Mouse (Mus musculus) intestine, embryonic 16.5 days (tissue): ENCODE data around the gene Hist1h2bf. TPM values are rescaled to one million over a fixed set of nuclear protein-coding genes. Genes with fewer than 3 reads are reported as not detected.

Source experiments
- ATAC-seq: fragments of 200-750 bp; cut with Nextera tagmentation; 2 replicates; pipeline ENCODE4 v1.8.0; 2017; ENCODE audit warnings: moderate TSS enrichment, moderate library complexity
- H3K27ac ChIP-seq: fragments of 300-500 bp; sonication (generic); 2 replicates; pipeline ENCODE4 v1.5.1; 2014; ENCODE audit warnings: mild to moderate bottlenecking, low read length
- H3K27me3 ChIP-seq: fragments of 300-500 bp; sonication (generic); replicated peaks from 2 replicates; pipeline ENCODE4 v1.6.1; 2014; ENCODE audit warnings: low read length, control low read depth, mixed read lengths; ENCODE audit not compliant: control insufficient read depth, insufficient read depth
- H3K36me3 ChIP-seq: fragments of 300-500 bp; sonication (generic); 2 replicates; pipeline ENCODE4 v1.6.1; 2014; ENCODE audit warnings: low read length, control low read depth; ENCODE audit not compliant: control insufficient read depth, insufficient read depth
- H3K4me1 ChIP-seq: fragments of 300-500 bp; sonication (generic); 2 replicates; pipeline ENCODE4 v1.6.1; 2014; ENCODE audit warnings: low read length, control low read depth, mixed read lengths; ENCODE audit not compliant: control insufficient read depth, insufficient read depth
- H3K4me2 ChIP-seq: fragments of 300-500 bp; sonication (generic); 2 replicates; pipeline ENCODE4 v1.6.1; 2014; ENCODE audit warnings: low read depth, low read length, control low read depth
- H3K4me3 ChIP-seq: fragments of 300-500 bp; sonication (generic); 2 replicates; pipeline ENCODE4 v1.5.1; 2014; ENCODE audit warnings: mild to moderate bottlenecking, low read length
- H3K9ac ChIP-seq: fragments of 300-500 bp; sonication (generic); 2 replicates; pipeline ENCODE4 v1.6.1; 2014; ENCODE audit warnings: low read depth, low read length
- H3K9me3 ChIP-seq: fragments of 300-500 bp; sonication (generic); 2 replicates; pipeline ENCODE4 v1.6.1; 2016; ENCODE audit warnings: low read length, control low read depth; ENCODE audit not compliant: control insufficient read depth
- WGBS: fragments of 180-500 bp; shearing (Covaris S2); extraction: QIAGEN DNeasy Blood & Tissue Kit; methylation state at CpG from one replicate; pipeline ENCODE4 v1.1.7; 2014; 5-methylcytosine and 5-hydroxymethylcytosine counted together
- polyA plus RNA-seq: library from polyadenylated mRNA; unstranded; fragments of >200 nt; fragmentation: Nextera tagmentation; extraction: Ambion mirVana; gene quantifications from 2 replicates; pipeline ENCODE4 v1.2.1, GENCODE M21; 2015

Hist1h2bf gene
- polyA plus RNA-seq, 1 experiment from 2014 or later, result 2.1 TPM

- H3K9me3 ChIP-seq, result no peaks in the 10 kb centered on the region
- H3K27me3 ChIP-seq, result no peaks in the 10 kb centered on the region
- H3K4me1 ChIP-seq, result no peaks in the 10 kb centered on the region
- H3K4me2 ChIP-seq, result no peak overlapping the region
- no peaks in the 10 kb centered on the region for H3K36me3 ChIP-seq
- ATAC-seq, result no peak
- H3K4me3 ChIP-seq, result no peak overlapping the region
- no peak overlapping the region for H3K9ac ChIP-seq
- H3K27ac ChIP-seq, result no peak overlapping the region
Measured at GRCm38 (mm10) chr13:23609844-23610243, 35.8 kb upstream of the Hist1h2bf start.

- Histone ChIP-seq H3K9me3 (no peaks in the 10 kb centered on the region), H3K9ac (no peak overlapping the region), H3K4me3 (no peak overlapping the region), H3K4me1 (no peaks in the 10 kb centered on the region), H3K27me3 (no peaks in the 10 kb centered on the region), H3K4me2 (no peak overlapping the region), H3K27ac (no peak overlapping the region), H3K36me3 (no peaks in the 10 kb centered on the region)
- WGBS, result 83% methylated on average over 4 of the region's 4 CpGs
- ATAC-seq, result no peak
Measured at GRCm38 (mm10) chr13:23609209-23609608, 35.2 kb upstream of the Hist1h2bf start.

- Histone ChIP-seq H3K9me3 (no peaks in the 10 kb centered on the region), H3K27ac (no peak overlapping the region), H3K36me3 (no peaks in the 10 kb centered on the region), H3K27me3 (no peaks in the 10 kb centered on the region), H3K9ac (no peak overlapping the region), H3K4me1 (no peaks in the 10 kb centered on the region), H3K4me3 (no peak overlapping the region), H3K4me2 (no peak overlapping the region)
- WGBS, result 92% methylated on average over 3 of the region's 3 CpGs
- no peak for ATAC-seq
Measured at GRCm38 (mm10) chr13:23605052-23605451, 31.1 kb upstream of the Hist1h2bf start.

- Histone ChIP-seq H3K9me3 (no peaks in the 10 kb centered on the region), H3K27me3 (no peaks in the 10 kb centered on the region), H3K4me1 (no peaks in the 10 kb centered on the region), H3K9ac (no peak overlapping the region), H3K36me3 (no peaks in the 10 kb centered on the region), H3K4me2 (no peak overlapping the region), H3K4me3 (no peak overlapping the region), H3K27ac (no peak overlapping the region)
- no peak for ATAC-seq
- 84% methylated on average over 3 of the region's 3 CpGs for WGBS
Measured at GRCm38 (mm10) chr13:23604452-23604851, 30.5 kb upstream of the Hist1h2bf start.

- H3K27me3 ChIP-seq, result no peaks in the 10 kb centered on the region
- H3K9me3 ChIP-seq, result no peaks in the 10 kb centered on the region
- H3K36me3 ChIP-seq, result no peaks in the 10 kb centered on the region
- H3K4me2 ChIP-seq, result no peak overlapping the region
- H3K27ac ChIP-seq, result no peak overlapping the region
- no peak overlapping the region for H3K4me3 ChIP-seq
- no peak for ATAC-seq
- 71% methylated on average over 7 of the region's 7 CpGs for WGBS
- no peak overlapping the region for H3K9ac ChIP-seq
- no peaks in the 10 kb centered on the region for H3K4me1 ChIP-seq
Measured at GRCm38 (mm10) chr13:23603182-23603699, 29.2 kb upstream of the Hist1h2bf start.

GRCm38 (mm10) chr13:23597957-23598356 lies 24.0 kb upstream of the Hist1h2bf start:
- H3K4me3 ChIP-seq, result no peak overlapping the region
- 7% methylated on average over 9 of the region's 9 CpGs for WGBS
- peaks cover 5% of the 10 kb centered on the region; the same call in 1 of the 2 replicates for H3K4me1 ChIP-seq
- no peak overlapping the region for H3K4me2 ChIP-seq
- H3K27ac ChIP-seq, result no peak overlapping the region
- H3K27me3 ChIP-seq, result no peaks in the 10 kb centered on the region
- H3K9me3 ChIP-seq, result no peaks in the 10 kb centered on the region
- H3K36me3 ChIP-seq, result no peaks in the 10 kb centered on the region
- no peak for ATAC-seq
- no peak overlapping the region for H3K9ac ChIP-seq

GRCm38 (mm10) chr13:23595622-23596372 lies 21.8 kb upstream of the Hist1h2bf start:
- H3K27me3 ChIP-seq, result no peaks in the 10 kb centered on the region
- H3K4me3 ChIP-seq, result no peak overlapping the region
- H3K4me2 ChIP-seq, result 0 out of 2 replicates have a peak overlapping the region, but pooled peaks have one; percentile 3
- peak overlapping the region; percentile 76 for H3K27ac ChIP-seq
- 0 out of 2 replicates have a peak overlapping the region, but pooled peaks have one; percentile 27 for H3K9ac ChIP-seq
- H3K36me3 ChIP-seq, result no peaks in the 10 kb centered on the region
- 70% methylated on average over 7 of the region's 7 CpGs for WGBS
- no peaks in the 10 kb centered on the region for H3K9me3 ChIP-seq
- peaks cover 5% of the 10 kb centered on the region; the same call in 1 of the 2 replicates for H3K4me1 ChIP-seq
- ATAC-seq, result peak; percentile 89

GRCm38 (mm10) chr13:23595185-23595584 lies 21.2 kb upstream of the Hist1h2bf start:
- Histone ChIP-seq H3K36me3 (no peaks in the 10 kb centered on the region), H3K4me3 (no peak overlapping the region), H3K27ac (peak overlapping the region; percentile 50), H3K4me2 (peak overlapping the region; percentile 3; the same call in 1 of the 2 replicates), H3K4me1 (peaks cover 5% of the 10 kb centered on the region; the same call in 1 of the 2 replicates), H3K27me3 (no peaks in the 10 kb centered on the region), H3K9ac (no peak overlapping the region), H3K9me3 (no peaks in the 10 kb centered on the region)
- ATAC-seq, result no peak
- WGBS, result 77% methylated on average over 2 of the region's 2 CpGs

GRCm38 (mm10) chr13:23593051-23593770 lies 19.2 kb upstream of the Hist1h2bf start:
- Histone ChIP-seq H3K36me3 (no peaks in the 10 kb centered on the region), H3K27ac (peak overlapping the region; percentile 74), H3K4me3 (no peak overlapping the region), H3K9ac (0 out of 2 replicates have a peak overlapping the region, but pooled peaks have one; percentile 37), H3K4me1 (peaks cover 5% of the 10 kb centered on the region; the same call in 1 of the 2 replicates), H3K9me3 (no peaks in the 10 kb centered on the region), H3K4me2 (no peak overlapping the region), H3K27me3 (no peaks in the 10 kb centered on the region)
- peak; percentile 72 for ATAC-seq
- 52% methylated on average over 5 of the region's 5 CpGs for WGBS
